Mouse (Mus musculus) B cell, adult 2 months (primary cell): ENCODE measurements around the gene Nfkbie.

Source experiments
- DNase-seq, 2 experiments: peaks; one replicate each; pipeline ENCODE4 v3.0.0; 2022

Gene Nfkbie

DNA sequence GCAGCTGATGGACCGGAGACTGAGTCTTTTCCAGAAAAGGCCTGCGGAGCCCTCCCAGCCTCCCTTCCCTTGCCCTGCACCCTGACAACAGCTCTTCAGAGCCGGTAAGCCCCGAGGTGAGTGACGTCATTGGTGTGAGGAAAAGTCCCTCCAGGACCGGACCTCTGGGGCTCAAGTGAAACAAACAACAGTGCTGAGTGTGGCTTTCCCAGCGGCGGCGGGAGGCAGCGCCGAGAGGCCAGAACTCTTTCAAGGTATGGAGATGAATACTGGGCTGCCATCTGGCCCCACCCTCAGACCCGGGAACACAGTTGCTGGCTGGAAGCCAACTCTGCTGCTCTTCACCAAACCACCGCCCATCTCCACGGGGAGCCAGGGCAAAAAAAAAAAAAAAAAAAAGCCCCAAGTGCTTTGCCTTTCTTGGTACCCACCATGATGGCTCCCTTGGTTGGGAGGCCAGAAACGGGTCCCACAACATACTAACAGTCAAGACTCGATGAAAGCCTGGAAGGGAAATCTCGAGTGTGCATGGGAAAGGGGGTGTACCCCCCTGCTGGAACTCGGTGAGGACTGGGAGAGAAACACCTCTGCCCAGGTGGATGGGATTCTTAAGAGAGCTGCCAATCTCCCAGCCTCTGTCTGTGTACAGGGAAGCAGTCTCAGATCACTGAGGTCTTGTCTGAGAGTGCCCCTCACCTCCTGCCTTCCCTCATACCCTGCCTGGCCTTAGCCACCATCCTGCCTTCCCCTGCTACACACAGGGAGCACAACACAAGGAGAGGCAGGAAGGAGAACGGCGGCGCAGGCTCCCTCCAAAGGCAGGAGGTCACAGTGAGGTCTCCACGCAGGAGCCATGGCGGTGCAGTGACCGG lies 11.3 kb upstream of the Nfkbie start:
- DNase-seq: peak in 1 of 2 experiments; percentile 28

DNA sequence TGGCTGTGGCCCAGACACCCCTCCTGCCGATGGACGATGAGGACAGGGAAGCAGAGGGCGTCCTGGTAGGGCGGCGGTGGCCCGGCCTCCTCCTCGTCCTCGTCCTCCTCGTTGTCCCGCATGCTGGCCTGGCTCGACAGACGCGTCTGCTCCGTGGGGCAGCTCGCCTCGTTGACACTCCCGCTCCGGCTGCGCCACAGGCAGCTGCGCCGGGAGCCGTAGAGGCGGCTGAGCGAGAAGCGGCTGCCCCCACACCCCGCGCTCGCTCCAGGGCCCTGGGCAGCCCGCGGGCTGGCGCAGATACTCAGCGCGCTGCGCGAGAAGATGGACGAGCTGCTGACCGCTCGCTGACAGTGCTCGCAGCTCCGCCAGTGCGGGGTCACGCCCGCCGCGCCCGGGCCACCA lies 10.6 kb upstream of the Nfkbie start:
- DNase-seq: no peak

DNA sequence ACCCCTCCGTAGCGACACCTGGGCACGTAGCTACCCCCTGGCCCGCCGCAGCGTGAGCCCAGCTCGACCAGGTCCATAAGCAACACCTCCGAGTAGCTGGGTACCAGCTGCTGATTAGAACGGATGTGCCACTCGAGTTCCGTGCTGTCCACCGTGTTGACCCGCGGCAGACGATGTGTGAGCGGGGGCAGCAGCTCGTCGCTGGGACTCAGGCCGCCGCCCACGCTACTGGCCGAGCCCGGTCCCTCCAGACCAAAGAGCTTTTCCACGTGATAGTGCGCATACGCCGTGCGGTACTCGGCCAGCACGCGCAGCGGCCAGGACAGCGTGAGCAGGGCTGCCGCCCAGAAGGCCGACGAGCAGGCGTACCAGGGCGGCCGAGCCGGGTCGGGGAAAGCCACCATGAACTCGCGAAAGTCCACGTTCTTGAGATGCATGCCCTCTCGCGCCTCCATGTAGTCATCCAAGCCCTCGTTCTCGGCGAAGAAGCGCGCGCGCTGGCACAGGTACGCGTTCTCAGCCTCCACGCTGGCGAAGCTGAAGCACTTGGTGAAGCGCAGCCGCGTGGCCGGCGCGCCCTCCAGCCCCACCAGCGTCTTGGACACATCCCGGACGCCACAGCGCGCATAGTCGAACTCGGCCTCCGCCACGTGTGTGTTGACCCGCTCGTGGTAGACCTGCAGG lies 10.1 kb upstream of the Nfkbie start:
- no peak for DNase-seq

DNA sequence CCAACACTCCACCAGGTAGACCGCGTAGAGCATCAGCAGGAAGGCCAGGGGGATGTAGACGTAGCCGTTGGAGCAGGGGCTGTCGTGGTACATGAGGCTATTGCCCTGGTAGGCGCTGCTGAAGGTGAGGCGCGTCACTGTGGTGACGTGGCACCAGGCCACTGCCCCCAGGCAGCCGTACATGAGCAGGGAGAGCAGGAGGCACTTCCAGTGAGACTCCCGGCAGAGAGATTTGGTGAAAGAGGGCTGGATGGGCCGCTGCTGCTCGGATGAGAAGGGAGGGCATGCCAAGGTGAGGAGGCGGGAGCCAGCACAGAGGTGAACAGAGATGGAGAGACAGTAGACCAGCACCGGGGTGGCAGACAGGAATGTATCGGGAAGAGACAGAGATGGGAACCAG lies 8.6 kb upstream of the Nfkbie start:
- DNase-seq: no peak

DNA sequence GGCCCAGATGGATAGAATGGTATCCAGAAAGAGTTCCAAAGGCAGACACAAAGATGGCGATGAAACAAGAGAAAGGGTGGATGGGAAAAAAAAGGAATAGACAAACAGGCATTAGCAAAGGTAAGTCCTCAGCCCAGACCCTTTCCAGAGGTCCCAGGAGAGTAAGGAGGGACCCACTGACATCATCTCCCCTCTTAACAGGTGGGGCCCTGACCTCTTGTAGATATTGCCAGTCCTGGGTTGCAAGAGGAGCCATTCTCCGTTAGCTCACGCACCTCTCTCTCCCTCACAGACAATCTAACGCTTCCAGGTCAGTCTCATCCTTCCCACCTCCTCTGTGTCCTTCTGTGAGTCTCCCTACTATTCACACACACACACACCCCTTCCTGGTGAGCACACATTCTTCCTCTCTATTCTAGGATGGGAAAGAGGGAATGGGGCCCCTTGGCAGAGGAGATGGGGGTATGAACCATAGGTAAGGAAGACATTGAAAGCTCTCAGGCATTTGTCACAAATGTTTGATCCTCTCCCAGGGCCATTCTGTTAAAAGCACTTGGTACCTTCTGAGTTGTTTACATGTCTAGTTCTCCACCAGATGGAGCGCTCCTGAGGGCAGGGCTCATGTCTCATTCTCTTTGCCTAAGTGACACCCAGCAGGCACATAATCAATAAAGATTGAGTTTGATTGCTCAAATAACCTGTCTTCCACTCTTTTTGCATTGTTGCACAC lies 7.9 kb upstream of the Nfkbie start:
- no peak for DNase-seq

DNA sequence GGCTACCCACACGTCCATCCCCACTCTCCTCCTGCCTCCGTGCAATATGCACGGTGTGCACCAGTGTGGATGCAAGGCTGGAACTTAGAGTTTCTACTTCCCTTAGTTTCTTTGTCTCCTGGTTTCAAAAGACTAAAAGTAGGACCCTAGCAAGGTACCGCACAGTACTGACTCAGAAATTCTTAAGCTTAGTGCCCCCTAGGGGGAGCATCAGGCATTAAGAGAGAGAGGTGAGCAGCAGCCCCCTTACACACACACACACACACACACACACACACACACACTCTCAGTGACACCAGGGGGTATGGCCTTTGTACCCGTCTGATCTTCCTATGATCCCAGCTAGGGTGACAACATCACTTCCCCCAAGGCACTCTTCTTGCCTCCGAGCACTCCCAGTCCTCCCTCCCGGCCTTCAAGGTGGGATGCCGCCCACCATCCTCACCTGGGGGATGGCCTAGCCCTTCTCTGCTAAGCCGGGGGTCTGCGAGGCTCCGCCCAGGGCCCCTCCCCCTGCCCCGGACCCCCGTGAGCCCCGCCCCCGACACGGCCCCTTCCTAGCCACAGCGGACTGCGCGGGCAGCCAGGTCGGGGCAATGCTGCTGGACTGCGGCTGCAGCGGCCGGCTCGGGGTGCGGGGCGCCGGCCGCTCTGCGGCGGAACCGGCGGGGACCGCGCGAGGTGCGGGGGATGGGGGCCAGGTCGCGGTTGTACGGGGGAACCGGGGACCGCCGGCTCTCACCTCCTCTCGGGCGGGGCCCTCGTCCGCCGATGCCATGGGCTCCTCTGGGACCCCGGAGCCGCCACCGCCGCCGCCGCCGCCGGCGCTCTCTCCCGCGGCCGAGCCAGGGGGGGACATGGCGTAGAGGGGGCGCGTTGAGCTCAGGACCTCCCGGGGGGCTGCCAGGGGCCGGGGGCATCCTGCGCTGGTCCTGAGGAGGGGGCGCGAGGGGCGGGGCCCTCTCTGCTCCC lies 6.7 kb upstream of the Nfkbie start:
- peak in 1 of 2 experiments; percentile 49 for DNase-seq

DNA sequence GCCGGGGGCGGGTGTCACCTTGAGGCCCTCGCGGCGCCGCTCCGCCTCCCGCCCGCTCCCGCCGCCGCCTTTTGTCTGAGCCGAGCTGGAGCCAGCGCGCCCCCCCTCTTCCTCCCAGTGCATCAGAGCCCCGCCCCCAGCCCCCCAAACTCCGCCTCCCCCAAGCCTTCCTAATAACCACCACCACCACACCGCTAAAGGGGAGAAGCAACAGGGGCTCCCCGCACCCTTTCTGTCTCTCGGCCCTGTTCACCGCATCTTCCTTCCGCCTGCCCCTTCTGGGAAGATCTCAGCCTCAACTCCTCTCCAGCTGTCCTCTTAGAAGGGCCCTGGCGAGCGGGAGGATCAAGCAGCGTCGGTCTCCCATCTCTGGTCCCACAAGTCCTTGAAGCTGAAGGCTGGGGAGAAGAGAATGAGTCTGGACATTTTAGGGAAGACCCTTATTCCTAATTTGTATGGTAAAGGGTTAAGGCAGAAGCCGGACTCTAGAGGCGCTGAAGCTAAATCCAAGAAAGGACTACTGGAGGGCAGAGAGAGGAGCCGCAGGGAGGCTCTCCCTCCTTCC lies 5.8 kb upstream of the Nfkbie start, which contains the start of gene Tmem151b:
Gene Tmem151b (minus strand): TSS at position 61 of the 565 bp plus-strand sequence.
- peak in 1 of 2 experiments; percentile 5 for DNase-seq

DNA sequence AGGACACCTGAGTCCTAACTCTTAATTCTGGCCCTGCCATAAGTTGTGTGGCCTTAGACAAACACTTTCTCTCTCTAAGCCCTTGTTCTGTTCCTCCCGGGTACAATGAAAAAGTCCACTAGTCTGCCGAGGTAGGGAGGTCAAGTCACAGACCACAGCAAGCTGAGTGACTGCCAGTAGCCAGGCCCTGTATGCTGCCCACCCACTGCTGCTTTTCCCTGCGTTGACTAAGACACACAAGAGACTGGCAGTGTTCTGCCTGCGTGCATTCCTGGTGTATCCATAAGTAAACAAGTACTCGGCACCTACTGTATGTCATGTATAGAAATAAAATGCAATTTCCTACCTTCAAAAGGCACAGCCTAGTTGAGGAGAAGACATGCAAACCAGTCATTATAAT lies 5.2 kb upstream of the Nfkbie start:
- DNase-seq: no peak

DNA sequence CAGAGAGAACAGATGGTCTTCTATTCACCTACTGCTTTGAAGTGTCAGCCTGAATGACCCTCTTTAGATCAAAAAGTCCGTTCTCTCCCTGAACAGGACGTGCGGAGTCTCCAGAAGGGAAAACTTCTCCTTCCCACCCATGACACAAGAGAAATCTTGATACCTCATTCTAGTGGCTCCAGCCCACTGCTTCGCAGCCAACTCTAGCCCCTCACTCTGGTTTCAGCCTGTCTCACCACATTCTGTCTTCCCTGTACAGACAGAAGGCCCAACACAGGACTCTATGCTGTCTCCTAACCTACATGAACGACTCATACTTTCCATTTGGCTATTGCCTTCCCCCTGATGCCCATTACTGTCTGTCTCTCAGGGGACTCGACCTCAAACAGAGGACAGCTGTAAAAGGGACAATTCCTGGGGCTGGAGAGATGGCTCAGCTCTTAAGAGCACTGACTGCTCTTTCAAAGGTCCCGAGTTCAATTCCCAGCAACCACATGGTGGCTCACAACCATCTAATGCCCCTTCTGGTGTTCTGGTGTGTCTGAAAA lies 4.2 kb upstream of the Nfkbie start:
- no peak for DNase-seq

DNA sequence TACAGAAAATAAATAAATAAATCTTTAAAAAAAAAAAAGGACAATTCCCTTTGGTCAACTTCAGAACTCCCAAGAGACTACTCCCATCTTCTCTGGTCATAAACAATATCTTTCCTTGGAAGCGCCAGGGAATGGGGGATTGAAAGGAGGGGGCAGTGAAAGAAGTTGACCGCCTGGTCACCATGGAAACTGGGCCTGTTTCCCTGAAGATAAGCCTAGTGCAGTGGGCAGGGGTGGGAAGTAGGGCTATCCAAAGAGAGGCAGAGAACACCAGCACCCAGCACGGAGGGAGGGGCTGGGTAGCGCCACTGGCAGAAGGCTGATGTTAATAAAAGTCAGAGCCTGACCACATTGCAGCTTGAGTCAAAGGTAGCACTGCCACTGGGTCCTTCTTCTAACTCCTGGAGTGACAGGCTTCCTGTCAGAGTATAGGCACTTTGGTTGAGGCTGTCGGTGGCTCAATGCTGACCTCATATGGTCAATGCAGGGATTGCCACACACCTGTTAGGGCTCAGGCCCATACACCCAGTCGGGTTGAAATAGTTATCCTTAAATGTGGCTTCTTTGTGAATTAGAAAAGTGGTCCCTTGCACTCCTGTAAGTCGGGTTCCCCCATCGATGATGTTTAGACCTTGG lies 3.6 kb upstream of the Nfkbie start:
- peak; percentile 85 to 87 for DNase-seq

DNA sequence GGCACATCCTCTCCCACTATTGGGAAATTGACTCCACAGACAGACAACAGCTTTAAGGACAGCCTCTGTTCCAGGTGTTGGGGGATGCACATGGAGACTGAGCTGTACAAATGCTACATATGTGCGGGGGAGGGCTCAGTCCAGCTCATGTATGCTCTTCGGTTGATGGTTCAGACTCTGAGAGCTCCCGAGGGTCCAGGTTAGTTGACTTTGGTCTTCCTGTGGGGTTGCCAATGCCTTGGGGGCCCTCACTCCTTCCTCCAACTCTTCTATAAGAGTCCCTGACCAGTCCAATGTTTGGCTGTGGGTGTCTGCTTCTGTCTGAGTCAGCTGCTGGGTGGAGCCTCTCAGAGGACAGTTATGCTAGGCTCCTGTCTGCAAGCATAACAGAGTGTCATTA lies 2.4 kb upstream of the Nfkbie start:
- no peak for DNase-seq

DNA sequence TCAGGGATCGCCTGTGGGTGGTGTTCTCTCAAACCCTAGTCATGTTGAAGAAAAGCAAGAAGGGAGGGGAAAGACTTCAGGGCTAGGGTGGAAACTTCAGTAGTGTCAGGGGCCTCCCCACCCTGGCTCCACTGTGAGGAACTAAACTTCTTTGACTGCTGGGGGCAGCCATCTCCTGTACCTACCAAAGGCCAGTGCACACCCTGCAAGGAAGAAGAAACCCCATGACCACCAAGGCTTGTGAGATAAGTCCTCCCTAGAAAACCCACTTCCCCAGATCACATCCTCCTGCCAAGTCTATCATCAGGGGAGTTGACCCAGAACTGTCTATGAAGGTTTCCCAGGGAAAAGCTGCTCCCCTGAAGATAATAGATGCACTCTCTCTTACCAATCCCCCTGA lies 1.1 kb upstream of the Nfkbie start:
- DNase-seq: peak in 1 of 2 experiments; percentile 37

DNA sequence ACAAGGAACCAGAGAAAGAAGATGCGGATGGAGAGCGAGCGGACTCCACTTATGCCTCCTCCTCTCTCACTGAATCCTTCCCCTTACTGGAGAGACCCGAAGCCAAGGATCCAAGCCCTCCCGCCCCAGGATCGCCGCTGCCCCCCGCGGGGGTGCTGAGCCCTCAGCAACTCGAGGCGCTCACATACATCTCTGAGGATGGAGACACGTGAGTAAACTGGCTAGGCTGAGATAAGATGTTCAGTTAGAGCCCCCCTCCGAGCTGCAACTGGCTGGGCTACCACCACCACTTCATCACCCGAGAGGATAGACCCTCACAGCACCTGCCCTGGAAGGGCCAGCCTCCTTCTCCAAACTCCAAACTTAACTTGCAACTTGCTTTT lies 595 bp downstream of the Nfkbie start:
- peak in 1 of 2 experiments; percentile 62 for DNase-seq

DNA sequence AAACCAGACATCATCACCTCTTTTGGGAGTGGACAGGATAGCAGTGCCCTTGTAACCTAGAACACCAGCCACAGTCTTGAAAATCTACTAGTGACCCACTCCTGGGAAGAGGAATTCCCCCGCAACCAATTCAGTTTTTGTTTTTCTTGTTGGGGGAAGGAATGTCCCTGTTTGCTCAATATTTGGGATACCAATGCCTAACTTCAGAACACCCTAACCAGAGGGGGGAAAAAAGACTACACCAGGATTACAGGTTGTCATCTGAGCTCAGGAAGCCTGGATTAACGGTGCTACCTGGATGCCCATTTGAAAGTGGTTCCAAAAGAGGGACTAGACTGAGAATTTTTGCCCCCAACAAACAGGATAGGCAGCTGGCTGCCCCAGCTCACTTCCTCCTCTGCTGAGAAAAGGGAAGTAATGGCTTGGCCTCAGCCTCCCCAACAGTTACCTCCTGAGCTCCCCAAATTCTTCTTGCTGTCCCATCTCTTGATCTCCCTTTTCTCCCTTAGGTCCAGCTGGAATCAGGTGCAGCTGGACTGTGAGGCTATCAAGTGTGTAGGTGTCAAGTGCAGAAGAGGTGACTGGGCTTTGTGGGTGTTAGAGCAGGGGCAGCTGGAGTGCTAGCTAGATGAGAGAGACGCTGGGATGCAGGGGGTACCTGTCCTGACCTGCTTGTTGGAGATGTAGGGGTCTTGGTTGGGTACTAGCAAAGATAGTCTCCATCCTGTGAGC lies 1.2 kb downstream of the Nfkbie start:
- peak; percentile 66 to 69 for DNase-seq

DNA sequence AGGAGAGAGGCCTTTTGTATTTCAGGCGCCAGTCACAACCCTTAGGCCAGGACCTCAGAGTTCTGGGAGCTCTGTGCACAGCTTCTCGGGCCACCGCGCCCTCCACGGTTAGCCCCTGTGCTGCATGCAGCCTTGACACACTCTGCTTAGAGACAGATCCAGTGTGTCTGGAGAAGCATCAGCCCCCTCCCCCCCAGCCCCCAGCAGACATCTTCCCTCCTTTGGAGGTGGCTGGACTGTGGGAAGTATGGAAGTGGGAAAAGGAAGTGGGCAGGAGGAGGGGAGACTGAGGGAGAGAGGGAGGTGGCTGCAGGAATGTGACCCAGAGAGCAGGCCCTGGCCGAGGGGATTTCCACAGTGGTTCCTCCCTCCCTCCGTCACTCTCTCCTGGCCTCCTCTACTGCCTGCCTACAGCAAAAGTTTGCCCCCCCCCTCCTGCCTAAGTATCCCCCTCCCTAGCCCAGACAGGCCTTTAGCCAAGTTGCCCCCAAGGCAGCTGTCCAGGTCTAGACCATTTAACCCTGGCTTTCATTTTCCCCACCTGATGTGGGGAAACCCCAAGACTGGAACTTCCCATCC lies 1.8 kb downstream of the Nfkbie start:
- DNase-seq: peak in 1 of 2 experiments; percentile 51

DNA sequence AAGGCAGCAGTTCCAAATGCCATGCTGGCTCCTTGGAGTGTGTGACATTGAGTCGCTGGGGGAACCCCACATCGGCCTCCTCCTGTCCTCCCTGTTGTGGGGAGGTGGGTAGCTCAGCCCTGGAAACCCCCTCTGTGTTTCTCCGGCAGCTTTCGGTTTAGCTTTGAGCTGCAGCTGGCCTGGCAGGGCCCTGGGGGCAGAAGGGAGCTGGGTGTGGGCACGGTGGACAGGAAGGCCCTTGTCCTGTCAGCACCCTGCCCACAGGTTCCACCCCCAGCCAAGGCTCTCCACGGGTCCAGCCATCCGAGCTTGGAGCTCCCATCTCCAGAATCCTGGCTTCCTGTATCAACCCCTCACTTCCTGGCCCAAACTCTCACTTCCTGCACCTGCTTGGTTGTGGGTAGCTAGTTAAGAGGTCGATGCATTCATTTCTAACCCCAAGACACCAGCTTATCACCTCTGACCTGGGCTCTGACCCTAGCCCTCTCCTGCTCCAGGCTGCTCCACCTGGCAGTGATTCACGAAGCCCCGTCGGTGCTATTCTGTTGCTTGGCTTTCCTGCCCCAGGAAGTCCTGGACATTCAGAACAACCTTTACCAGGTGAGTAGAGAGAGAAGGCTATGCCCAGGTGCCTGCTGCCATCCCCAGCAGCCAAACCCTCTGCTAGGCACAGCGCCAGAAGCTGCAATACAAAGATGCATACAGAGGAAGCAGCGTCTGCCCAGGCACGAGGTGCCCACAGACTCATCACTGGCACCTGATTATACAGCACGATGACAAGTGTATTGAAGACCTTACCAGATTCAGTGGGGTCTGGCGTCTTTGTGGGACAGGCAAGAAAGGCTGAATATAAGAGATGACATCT lies 2.7 kb downstream of the Nfkbie start:
- DNase-seq: peak; percentile 67 to 69

DNA sequence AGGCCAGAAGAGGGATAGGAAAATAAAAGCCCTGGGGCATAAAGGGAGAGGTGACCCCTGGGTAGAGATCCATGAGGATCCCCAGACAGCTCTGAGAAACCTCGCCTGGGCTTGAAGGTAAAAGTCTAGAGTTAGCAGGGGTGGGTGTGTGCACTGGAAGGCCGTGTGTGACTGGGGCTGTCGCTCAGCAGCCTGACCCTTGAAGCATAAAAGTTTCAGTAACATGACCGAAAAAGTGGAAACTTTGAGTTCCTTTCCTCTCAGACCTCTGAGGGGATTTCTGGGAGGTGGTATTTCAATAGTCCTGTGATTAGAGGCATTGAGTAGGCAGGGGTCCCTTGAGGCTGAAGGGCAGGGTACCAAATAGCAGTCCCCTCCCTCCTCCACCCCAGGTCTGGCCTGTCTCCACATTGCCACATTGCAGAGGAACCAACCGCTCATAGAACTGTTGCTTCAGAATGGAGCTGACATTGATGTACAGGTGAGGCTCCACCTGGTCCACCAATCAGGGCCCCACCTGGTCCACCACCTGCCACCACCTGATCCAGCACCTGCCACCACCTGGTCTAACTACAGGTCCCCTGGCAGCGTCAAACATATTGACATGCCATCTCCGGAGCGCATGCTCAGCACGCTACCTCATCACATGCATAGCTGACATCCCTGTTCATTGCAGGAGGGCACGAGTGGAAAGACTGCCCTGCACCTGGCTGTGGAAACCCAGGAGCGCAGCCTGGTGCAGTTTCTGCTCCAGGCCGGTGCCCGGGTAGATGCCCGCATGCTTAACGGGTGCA lies 4.4 kb downstream of the Nfkbie start:
- peak in 1 of 2 experiments; percentile 42 for DNase-seq

DNA sequence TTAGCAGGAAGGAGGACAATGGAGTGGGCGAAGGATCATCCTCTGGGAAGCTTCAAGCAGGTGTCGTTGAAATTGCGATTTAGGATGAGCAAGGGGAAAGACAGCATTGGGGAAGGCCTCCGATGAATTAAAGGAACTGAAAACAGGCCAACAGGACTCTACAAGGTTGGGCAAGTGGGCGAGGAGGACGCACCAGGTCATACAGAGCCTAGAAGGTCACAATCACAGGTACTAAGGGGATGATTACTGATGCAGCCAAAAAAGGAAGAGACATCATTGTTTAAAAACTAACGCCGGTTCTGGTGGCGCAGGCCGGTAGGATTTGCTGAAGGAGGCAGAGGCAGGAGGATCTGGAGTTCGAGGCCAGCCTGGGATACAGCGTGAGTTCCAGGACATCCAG lies 7.7 kb downstream of the Nfkbie start:
- peak; percentile 48 to 53 for DNase-seq
